Mouse (Mus musculus): ENCODE measurements around the gene Sf3b2.

The Sf3b2 gene
- long read RNA-seq, experiment 1, transcript Sf3b2-201 (21 exons, 3,222 nt), result major isoform, 35 of 166 reads
- long read RNA-seq, experiment 1, partial matches to known transcripts, result 118 of 166 reads
- long read RNA-seq, experiment 1, other reads (novel, unspliced or antisense), result 8 of 166 reads
- long read RNA-seq, experiment 2, transcript Sf3b2-201 (21 exons, 3,222 nt), result major isoform, 16 of 185 reads
- long read RNA-seq, experiment 2, partial matches to known transcripts, result 159 of 185 reads
- long read RNA-seq, experiment 2, other reads (novel, unspliced or antisense), result 6 of 185 reads

DNA sequence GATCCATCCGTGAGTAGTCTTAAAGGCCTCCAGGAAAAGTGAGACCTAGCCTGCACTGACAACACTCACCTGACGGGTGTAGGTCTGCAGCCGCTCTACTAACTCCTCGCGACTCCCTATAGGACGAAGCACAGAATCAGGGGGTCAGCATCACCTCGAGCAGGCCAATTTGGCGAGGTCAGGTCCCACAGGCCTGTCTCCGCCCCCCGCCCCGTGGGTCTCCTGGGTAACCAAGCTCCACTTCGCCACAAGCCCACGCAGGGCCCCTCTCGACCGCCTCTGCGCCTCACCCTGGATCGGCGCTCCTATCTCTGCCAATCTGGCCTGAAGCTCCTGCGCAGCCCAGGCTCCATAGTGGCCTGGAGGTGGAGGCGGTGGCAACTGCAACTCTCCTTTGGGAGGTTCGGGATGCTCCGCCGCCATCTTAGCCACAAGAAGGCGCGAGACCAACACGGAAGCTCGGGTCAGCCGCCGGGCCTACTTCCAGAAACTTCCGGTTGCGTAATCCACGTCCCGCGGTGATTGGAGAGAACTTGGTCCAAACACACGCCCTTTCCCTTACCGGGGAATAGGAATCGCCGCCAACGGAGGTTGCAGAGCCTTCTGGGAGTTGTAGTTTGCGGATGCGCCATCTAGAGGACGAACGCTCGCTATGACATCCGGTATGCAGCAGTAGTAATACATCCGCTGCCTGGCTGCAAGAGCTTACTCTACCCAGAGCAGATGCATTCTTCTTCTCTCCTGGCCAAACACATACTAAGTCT, at the start of gene Sf3b2:
TSS of gene Sf3b2 (minus strand) at position 484 of the 764 bp plus-strand sequence.
- intact Hi-C loops (cut with DNase I), result loop anchor here (5.0 kb wide), 1 partner anchor 52 kb away; the partner anchor contains the start of gene Cst6

DNA sequence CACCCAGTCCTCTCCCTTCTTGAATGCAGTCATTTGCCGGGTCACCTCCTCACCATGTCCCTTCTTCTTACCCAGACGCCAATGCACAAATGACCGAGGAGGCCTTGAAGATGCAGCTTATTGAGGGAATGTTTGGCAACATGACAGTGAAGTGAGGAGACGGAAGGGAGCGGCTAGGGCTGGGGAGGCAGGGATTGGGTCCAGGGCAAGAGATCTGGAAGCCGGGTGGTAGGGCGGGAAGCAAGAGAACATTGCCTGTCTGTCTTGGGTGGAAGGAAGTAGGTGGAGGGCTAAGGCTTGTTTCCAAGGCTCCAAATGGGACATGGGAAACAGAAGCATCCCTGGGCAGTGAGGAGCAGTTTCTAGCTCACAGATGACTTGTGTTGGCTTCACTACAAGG, 46.1 kb upstream of the Sf3b2 start:
- intact Hi-C loops (cut with DNase I), result no loop called here

DNA sequence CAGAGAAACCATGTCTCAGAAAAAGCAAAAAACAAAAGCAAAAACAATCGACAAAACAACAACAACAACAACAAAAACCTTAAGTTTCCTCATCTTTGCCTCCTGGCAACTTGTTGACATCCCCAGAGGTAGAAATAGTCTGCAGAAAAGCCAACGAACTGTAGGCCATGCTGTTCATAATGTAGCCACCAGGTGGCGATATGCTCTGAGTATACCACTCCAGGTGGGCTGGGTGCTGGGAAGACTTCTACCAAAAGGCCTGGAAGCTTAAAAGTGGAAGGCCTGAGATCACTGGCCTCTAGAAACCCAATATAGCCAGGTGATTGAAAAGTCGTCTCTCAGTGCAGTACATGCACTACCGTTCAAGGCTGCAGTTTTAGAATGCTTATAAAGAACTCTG, 42.7 kb upstream of the Sf3b2 start:
- intact Hi-C loops (cut with DNase I), result no loop called here

DNA sequence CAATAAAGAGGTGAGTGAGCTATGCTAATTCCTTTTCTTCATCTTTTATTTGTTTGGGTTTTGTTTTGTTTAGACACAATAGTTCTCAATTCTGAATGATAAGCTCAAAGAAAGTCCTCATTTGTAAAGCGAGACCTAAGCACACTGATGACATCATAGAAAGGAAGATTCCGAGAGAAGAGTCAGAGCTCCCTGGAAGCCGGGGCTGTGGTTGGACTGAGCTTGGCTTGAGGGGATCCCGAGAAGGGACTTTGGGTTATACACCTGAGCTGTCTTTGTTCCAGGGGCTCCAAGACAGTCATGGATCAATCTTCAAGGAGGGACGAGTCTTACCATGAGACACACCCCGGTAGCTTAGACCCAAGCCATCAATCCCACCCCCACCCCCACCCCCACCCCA, 40.2 kb upstream of the Sf3b2 start, which contains the start of gene Catsper1:
TSS of gene Catsper1 (plus strand) at position 301 of the 400 bp plus-strand sequence.
- intact Hi-C loops (cut with DNase I), result no loop called here

DNA sequence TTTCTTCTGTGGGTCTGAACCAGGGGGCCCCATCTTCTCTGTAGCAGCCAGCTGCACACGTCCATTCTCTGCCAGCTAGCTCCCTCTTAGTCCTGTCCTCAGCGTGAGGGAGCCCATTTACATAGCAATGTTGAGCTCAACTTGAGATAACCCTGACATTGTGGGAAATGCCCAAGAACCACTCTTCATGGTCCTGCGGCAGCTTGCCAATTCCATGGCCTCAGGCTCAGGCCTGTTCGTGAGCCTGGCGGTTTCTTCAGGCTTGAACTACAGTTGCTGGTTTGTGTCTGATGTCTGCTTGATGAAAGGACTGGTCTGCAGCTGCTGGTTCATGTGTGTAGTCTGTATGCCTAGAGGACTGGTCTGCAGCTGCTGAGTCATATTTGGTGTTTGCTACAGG, 39.5 kb upstream of the Sf3b2 start:
- intact Hi-C loops (cut with DNase I), result no loop called here

DNA sequence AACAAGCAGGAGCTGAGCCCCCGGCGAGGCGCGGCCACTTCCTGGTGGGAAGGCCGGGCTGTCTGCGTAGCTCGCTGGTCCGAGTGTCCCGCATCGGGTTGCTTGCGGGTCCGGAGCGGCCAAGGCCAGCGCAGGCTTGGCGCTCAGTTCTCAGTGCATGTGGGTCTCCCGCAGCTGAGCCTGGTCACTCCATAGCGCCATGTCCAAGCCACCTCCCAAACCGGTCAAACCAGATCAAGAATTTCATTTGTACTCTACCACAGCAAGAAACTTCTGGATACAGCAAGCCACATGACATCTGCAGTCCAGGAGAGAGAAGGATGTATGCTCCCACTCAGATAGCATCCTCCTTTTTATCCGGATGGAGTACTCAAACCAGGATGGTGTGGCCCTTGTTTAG, 32.7 kb upstream of the Sf3b2 start:
- intact Hi-C loops (cut with DNase I), result no loop called here

DNA sequence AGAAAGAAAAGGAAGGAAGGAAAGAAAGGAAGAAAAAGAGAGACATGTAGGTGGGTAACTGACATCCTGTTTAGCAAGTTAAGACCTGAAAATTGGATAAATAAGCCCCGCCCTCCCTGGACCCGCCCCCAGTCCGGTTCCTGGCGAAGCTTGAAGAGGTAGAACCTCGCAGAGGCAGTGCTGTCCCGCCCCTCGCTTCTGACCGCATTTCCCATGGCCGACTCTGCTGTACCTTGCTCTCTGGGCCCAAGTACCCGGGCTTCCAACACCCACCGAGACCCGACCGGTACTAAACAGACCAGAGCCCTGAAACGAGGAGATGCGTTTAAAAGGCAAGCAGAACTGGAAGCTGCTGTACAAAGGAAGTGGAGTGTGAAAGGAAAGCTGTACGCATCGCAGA, 28.5 kb upstream of the Sf3b2 start:
- intact Hi-C loops (cut with DNase I), result no loop called here

DNA sequence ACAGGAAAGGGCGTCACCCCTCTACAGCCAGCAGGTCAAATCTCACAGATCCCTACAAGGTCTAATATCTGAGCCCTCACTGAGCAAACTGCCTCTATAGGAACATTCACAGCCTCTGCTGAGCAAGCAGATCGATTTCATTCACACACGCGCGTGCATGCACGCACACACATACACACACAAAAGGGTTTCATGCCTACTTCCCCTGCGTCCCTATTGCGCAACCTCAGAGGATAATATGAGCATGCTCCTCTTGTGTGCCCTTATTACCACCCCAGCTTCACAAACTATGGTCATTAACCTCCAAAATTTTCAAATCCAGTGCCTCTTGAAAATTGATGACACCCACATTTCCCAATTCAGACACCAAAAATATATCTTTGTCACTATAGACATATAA, 17.9 kb upstream of the Sf3b2 start:
- intact Hi-C loops (cut with DNase I), result no loop called here

DNA sequence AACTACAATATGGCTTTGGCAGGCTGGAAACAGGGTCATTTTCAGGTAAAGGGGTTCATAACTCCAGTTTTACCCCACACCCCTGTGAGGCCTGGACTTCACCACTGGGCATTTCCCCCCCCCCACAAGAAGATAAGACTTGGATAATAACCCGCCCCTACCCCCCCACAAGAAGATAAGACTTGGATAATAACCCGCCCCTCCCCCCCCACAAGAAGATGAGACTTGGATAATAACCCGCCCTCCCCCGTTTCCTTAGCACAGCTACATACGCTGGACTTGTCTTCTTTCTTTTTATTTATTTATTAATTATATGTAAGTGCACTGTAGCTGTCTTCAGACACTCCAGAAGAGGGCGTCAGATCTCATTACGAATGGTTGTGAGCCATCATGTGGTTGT, 13.8 kb upstream of the Sf3b2 start:
- intact Hi-C loops (cut with DNase I), result no loop called here

DNA sequence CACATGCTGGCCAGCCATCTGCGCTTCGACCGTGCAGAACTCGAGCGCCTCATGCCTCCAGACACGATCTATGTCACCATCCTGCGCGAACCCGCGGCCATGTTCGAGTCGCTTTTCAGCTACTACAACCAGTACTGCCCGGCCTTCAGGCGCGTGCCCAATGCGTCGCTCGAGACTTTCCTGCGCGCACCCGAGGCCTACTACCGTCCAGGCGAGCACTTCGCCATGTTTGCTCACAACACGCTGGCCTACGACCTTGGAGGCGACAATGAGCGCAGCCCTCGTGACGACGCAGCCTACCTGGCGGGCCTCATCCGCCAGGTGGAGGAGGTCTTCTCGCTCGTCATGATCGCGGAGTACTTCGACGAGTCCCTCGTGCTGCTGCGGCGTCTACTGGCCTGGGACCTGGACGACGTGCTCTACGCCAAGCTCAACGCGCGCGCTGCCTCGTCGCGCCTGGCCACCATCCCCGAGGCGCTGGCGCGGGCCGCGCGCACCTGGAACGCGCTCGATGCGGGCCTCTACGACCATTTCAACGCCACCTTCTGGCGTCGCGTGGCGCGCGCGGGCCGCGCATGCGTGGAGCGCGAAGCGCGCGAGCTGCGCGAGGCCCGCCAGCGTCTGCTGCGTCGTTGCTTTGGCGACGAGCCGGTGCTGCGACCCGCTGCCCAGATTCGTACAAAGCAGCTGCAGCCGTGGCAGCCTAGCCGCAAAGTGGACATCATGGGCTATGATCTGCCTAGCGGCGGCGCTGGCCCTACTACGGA, 11.9 kb upstream of the Sf3b2 start:
- intact Hi-C loops (cut with DNase I), result no loop called here

DNA sequence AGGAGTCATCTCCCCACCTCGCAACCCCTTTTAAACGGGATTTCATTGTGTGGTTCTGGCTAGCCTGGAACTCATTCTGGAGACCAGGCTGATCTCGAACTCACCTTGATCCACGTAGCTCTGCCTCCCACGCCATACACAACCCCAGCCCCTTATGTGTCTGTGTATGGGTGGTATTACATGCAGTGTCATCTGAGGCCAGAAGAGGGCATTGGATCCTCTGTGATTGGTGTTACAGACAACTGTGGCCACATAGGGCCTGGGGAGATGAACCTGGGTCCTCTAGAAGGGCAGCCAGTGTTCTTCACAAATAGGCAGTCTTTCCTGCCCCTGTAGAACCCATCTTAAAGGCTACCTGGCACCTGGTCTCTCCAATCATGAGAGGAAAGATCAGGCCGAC, 11.0 kb upstream of the Sf3b2 start:
- intact Hi-C loops (cut with DNase I), result no loop called here

DNA sequence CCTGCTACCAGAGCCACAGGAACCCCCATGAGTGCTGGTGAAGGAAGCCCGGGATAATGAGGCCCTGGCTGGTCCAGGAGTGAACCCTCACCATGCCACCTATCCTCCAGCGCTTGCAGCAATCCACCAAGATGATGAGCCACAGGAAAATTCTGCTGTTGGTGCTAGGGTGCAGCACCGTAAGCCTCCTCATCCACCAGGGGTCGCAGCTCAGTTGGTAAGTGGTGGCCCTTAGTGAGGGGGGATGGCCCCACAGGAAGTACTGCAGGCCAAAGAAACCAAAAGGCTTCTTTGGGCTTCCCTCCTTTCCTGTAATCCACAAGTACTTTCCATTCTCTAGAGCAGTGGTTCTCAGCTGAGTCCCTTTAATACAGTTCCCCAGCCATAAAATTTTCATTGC, 7.2 kb upstream of the Sf3b2 start:
- intact Hi-C loops (cut with DNase I), result no loop called here

DNA sequence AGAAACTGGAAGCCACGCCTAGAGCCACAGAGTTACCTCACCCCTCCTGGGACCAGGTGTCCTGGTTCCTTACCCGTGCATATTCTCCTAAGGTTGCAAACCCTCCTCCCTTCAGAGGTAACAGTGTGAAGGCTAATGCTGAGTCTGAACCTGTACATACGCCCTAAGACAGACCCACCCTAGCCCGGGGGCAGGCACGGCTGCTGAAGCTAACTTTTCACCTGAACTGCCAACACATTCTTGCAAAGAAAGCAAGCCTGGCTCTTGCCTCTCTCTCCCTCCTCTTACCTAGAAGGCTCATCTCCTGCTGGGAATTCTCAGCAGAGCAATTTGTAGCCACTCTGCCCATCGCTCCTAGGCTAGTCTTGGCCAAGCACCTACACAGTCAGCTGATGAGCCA, 5.3 kb upstream of the Sf3b2 start:
- intact Hi-C loops (cut with DNase I), result no loop called here

DNA sequence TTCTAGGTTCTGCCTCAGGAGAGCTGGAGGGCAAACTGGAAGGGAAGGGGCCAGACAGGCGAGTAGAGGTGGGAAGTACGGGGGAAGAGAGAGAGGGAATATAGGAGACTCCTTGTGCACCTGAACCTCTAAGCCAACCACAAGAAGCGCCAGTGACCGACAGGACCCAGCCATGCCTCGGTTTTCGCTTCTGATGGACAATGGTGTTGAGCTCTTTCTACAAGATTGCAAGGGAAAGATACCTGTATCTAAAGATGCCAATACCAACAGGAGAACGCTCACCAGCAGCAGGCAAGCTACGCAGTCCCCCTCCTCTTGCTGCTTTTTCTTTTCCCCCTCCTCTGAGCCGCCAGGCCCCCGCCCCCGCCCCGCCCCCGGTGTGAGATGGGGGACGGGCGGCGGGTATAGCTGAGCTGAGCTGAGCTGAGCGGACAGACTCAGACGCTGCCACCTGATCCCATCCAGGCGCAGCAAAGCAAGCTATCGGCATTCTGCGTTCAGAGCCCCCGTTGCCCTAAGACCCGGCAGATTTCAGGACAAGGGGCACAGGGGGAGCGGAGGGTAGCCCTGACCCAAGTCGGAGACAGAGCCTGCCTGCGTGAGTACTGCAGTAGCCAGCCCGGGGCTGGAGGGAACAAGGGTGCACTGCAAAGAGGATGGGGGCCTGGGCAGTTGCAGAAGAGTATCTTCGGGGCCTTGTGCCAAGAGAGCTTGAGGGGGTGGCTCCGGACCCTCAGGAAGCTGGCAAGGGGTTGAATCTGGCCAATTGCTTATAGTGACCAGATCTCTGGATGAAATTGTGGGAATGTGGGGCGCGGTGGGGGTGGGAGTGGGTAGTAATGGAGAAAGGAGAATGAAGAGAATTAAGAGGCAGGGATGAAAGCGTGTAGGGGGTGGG, 2.9 kb upstream of the Sf3b2 start, which contains the start of gene Gal3st3:
TSS of gene Gal3st3 (plus strand) at position 429 of the 898 bp plus-strand sequence.
- intact Hi-C loops (cut with DNase I), result loop anchor here (5.0 kb wide), 1 partner anchor 49 kb away; the partner anchor contains the start of gene Cst6

DNA sequence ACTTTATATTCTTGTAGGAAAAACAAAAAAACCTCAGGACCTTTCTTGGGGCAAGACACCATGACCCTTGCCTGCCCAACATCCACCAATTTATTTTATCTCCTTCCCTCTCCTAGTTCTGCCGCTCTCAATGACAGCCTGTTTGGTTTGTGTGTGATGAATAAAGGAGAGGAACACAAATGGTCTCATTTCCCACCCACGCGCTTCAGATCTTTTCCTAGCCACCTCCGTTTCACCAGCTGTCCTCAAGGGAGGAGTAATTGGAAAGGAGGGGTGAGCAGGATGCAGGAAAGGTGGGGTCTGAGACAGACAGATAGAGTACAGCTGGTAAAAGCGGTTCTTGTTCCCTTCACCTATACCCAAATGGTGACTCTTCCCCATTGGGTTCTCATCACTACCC, 1.4 kb upstream of the Sf3b2 start:
- intact Hi-C loops (cut with DNase I), result loop anchor here (5.0 kb wide), 1 partner anchor 51 kb away; the partner anchor contains the start of gene Cst6

DNA sequence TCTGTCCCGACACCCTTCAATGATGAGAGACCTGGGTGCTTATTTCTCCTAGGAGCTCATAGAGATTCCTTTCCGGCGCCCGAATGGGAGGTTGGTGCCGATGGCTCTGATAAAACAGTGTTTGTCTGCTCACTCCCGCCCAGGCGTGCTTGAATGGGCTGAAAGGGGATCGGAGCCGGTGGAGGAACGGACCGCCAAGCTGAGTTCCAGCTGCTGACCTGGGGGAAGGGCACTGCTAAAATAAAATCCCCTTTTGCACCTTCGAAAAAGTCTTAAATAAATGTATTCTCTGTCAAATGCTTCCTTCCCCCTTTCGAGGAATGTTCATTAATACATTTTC, 451 bp upstream of the Sf3b2 start:
- intact Hi-C loops (cut with DNase I), result loop anchor here (5.0 kb wide), 1 partner anchor 52 kb away; the partner anchor contains the start of gene Cst6

DNA sequence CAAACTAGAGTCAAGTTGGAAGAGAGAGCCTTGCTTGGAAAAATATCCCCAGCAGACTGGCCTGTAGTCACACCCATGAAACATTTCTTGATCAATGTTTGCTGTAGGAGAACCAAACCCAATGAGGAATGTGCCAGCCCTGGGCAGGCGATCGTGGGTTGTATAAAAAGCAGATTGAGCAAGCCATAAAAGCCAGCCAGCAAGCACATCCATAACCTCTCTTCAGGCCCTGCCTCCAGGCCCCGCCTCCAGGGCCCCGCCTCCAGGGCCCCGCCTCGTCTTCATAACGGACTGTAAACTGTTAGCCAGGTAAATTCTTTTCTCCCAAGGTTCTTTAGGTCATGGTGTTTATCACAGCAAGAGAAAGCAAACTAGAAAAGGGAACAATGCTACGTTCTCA, 16.9 kb downstream of the Sf3b2 start:
- intact Hi-C loops (cut with DNase I), result no loop called here

DNA sequence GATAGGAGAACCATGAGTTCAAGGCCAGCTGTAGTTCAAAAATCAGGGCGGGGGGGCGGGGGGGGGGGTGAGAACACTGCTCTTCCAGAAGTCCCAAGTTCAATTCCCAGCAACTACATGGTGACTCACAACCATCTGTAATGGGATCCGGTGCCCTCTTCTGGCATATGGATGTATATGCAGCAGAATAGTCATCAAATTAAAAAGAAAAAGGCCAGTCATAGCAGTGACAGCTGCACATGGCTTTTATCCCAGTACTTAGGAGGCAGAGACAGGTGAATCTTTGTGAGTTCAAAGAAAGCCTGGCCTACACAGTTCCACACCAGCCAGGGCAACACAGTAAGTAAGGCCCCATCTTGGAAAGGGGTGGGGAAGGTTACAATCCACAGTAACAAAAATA, 18.1 kb downstream of the Sf3b2 start:
- intact Hi-C loops (cut with DNase I), result no loop called here

DNA sequence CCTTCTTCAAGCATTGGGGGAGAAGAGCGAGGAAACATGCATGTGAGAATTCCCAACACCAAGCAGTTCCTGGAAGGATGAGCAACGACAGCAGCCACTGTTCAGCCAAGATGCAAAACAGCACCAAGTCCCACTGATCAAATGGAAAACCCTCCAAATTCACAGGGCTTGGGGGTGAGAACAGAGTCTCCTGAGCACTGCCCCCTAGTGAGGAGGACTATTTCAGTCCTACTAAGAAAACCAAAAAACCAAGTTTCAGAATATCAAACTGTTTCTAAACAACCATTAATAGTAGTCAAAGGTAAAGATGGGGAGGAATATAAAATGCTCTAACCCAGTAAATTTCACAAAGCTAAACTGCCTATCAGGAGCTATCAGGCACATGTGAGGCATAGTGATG, 18.7 kb downstream of the Sf3b2 start:
- intact Hi-C loops (cut with DNase I), result no loop called here

DNA sequence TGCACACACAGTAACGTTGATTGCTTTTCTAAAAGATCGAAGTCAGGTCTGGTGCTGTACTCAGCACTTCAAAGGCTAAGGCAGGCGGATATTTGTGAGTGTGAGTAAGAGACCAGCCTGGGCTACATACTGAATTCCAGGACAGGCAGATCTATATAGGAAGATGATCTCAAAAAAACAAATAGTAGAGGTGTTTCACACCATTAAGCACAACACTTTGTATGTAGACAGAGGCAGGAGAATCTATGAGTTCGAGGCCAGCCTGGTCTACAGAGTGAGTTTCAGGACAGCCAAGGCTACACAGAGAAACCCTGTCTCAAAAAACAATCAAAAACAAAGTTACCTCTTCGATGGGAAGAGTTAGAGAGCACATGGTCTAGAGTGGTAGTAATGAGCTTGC, 19.5 kb downstream of the Sf3b2 start:
- intact Hi-C loops (cut with DNase I), result no loop called here

DNA sequence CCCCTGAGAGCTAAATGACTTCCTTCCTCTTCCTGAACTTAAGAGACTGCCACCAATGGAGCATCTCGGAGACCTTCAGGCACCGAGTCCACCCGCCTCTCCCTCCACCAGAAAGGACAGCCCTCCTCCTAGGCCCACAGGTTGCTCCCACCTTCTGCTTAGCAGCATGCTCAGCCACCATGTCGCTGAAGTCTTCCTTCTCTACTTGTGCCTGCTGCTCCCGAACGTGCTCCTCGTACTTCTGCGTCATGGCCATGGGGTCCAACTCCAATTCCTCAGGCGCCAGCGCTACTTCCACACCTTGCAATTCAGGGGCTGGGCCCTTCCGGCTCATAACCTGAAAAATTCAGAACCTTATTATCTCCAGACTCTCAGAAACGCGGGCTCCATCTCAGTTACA, 20.6 kb downstream of the Sf3b2 start:
- intact Hi-C loops (cut with DNase I), result loop anchor here (5.0 kb wide), 1 partner anchor 77 kb away; no protein-coding TSS in a partner anchor
